Mouse (Mus musculus) embryonic facial prominence, embryonic 12.5 days (tissue): ENCODE measurements at regions not wholly inside any gene's neighbourhood (a gene's known extent, or its start where the extent isn't known, plus 50 kb on each side); places are given as distances from the start of the nearest gene placed in this dataset.

Source experiments
- ATAC-seq: fragments of 200-750 bp; cut with Nextera tagmentation; 2 replicates; pipeline ENCODE4 v1.8.0; 2017; ENCODE audit not compliant: insufficient number of reproducible peaks, insufficient read depth, low FRiP score, low TSS enrichment
- H3K27ac ChIP-seq: fragments of 300-500 bp; sonication (generic); 2 replicates; pipeline ENCODE4 v1.5.1; 2016; ENCODE audit warnings: mild to moderate bottlenecking
- H3K27me3 ChIP-seq: fragments of 300-500 bp; sonication (generic); 2 replicates; pipeline ENCODE4 v1.6.1; 2016; ENCODE audit warnings: mild to moderate bottlenecking, moderate library complexity
- H3K36me3 ChIP-seq: fragments of 300-500 bp; sonication (generic); 2 replicates; pipeline ENCODE4 v1.6.1; 2016; ENCODE audit warnings: mild to moderate bottlenecking
- H3K4me1 ChIP-seq: fragments of 300-500 bp; sonication (generic); 2 replicates; pipeline ENCODE4 v1.6.1; 2016
- H3K4me2 ChIP-seq: fragments of 300-500 bp; sonication (generic); replicated peaks from 2 replicates; pipeline ENCODE4 v1.6.1; 2016; ENCODE audit warnings: mild to moderate bottlenecking, moderate library complexity
- H3K4me3 ChIP-seq: fragments of 300-500 bp; sonication (generic); 2 replicates; pipeline ENCODE4 v1.5.1; 2016; ENCODE audit warnings: mild to moderate bottlenecking
- H3K9ac ChIP-seq: fragments of 300-500 bp; sonication (generic); 2 replicates; pipeline ENCODE4 v1.6.1; 2016; ENCODE audit warnings: mild to moderate bottlenecking, moderate library complexity
- H3K9me3 ChIP-seq: fragments of 300-500 bp; sonication (generic); 2 replicates; pipeline ENCODE4 v1.6.1; 2016; ENCODE audit warnings: mild to moderate bottlenecking, moderate library complexity
- WGBS: fragments of 180-500 bp; shearing (Covaris S2); methylation state at CpG from one replicate; pipeline ENCODE4 v1.1.7; 2016; 5-methylcytosine and 5-hydroxymethylcytosine counted together

DNA sequence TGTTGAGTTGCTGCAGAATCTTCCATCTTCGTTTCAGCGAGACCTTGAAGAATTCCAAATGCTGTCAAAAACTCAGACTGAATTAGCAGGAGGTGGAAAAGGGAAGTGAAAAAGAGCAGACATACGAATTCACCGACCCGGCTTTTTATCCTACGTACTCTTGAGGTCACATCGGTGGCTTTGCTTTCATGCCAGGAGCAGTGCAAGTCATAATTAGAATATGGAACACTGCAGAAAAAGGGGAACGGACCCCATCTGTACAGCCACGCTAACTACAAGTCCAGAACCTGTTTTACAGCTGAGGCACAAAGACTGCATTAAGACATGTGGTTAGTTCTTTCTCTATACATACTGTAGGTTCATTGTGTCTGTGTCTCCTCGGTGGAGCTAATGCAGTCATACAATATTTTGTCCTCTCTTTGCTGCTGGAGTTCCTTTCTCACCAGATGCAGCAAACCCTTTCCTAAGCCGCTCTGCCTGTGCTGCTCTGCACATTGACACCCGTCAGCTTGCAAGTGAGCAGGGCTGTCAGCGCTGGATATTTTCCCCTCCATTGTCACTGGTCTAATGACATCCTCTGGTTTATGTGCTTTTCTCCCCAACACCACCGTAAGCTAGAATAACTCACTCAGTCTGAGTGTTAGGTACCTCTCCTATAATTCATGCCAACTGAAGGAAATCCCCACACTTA is 276.9 kb upstream of the Meox2 start:
- Histone ChIP-seq H3K4me2 (no peak overlapping the region), H3K9me3 (no peaks in the 10 kb centered on the region), H3K27ac (no peak overlapping the region), H3K4me1 (no peaks in the 10 kb centered on the region; the same call in 1 of the 2 replicates), H3K27me3 (no peaks in the 10 kb centered on the region), H3K36me3 (no peaks in the 10 kb centered on the region), H3K9ac (no peak overlapping the region), H3K4me3 (no peak overlapping the region)
- ATAC-seq: no peak
- WGBS: 70% methylated on average over 14 of the region's 14 CpGs

GRCm38 (mm10) chr12:36842957-36843356 is 265.4 kb upstream of the Meox2 start:
- Histone ChIP-seq H3K36me3 (no peaks in the 10 kb centered on the region), H3K9ac (no peak overlapping the region), H3K9me3 (no peaks in the 10 kb centered on the region), H3K27ac (no peak overlapping the region), H3K4me2 (no peak overlapping the region), H3K27me3 (no peaks in the 10 kb centered on the region), H3K4me1 (no peaks in the 10 kb centered on the region), H3K4me3 (no peak overlapping the region)
- no peak for ATAC-seq
- 100% methylated on average over 1 of the region's 1 CpGs for WGBS

DNA sequence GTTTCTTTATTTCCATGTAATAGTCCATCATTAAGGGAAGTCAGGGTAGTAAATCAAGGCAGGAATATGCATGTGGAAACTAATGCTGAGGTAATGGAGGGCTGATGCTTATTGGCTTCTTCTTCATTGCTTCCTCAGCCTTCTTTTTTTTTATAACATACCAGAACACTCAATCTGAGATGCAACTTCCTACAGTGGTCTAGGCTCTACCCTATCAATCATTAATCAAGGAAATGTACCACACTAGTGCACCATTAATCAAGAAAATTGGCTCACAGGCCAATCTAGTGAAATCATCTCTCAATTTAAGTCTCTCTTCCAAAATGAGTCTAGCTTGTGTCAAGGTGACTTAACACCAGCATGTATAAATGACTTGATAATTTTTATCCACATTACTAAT is 263.2 kb upstream of the Meox2 start:
- no peaks in the 10 kb centered on the region for H3K27me3 ChIP-seq
- H3K4me1 ChIP-seq: no peaks in the 10 kb centered on the region
- no peak overlapping the region for H3K27ac ChIP-seq
- H3K4me3 ChIP-seq: no peak overlapping the region
- no peak for ATAC-seq
- H3K9me3 ChIP-seq: no peaks in the 10 kb centered on the region
- H3K9ac ChIP-seq: no peak overlapping the region
- H3K4me2 ChIP-seq: no peak overlapping the region
- no peaks in the 10 kb centered on the region for H3K36me3 ChIP-seq

DNA sequence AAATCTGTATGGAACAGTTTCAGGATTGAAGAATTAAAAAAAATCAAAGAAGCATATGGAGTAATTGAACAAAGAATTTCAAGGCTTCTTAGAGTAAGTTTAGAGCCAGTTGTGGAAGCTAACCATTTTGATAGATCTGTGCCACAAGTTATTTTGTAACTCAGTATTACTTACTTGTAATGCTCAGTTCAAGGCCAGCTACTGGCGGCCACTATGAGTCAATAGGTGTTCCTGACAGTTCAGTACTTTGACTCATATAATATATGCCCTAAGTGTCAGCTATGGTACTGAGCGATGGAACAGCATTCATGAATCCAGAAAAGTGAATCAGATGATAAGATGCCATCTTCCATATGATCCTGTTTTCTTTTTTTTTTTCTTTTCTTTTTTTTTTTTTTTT is 259.3 kb upstream of the Meox2 start:
- H3K4me2 ChIP-seq: no peak overlapping the region
- H3K9ac ChIP-seq: no peak overlapping the region
- no peaks in the 10 kb centered on the region for H3K9me3 ChIP-seq
- no peak overlapping the region for H3K4me3 ChIP-seq
- H3K27me3 ChIP-seq: no peaks in the 10 kb centered on the region
- no peaks in the 10 kb centered on the region for H3K36me3 ChIP-seq
- WGBS: 93% methylated on average over 2 of the region's 2 CpGs
- no peaks in the 10 kb centered on the region for H3K4me1 ChIP-seq
- H3K27ac ChIP-seq: no peak overlapping the region
- no peak for ATAC-seq

- WGBS: 59% methylated on average over 7 of the region's 7 CpGs
- no peaks in the 10 kb centered on the region for H3K36me3 ChIP-seq
- no peak overlapping the region for H3K4me3 ChIP-seq
- H3K9me3 ChIP-seq: no peaks in the 10 kb centered on the region
- 0 out of 2 replicates have a peak, but pooled peaks cover 9% of the 10 kb centered on the region for H3K4me1 ChIP-seq
- H3K27me3 ChIP-seq: no peaks in the 10 kb centered on the region
- H3K27ac ChIP-seq: 0 out of 2 replicates have a peak overlapping the region, but pooled peaks have one; percentile 11
- no peak overlapping the region for H3K4me2 ChIP-seq
- ATAC-seq: peak; percentile 52; the same call in 1 of the 2 replicates
- H3K9ac ChIP-seq: no peak overlapping the region
These were observed 245.2 kb upstream of the Meox2 start for GRCm38 (mm10) chr12:36863113-36863512.

DNA sequence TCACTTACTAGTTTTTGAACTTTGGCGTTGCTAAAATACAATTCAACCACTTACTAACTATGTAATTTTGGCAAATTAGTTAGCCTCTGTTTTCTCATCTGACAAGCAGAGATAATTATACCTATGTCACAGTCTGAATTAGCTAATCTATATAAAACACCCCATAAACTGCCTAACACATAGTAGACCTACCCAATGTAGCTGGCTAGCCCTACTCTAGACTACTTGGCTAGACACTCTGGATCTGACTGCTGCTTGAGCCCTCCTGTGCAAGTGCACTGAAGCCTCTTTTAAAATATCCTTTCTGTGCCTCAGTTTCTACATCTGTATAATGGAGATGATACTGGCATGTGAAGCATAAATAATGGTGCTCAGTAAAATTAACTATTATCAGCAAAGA is 227.6 kb upstream of the Meox2 start:
- Histone ChIP-seq H3K4me3 (no peak overlapping the region), H3K27ac (no peak overlapping the region), H3K27me3 (no peaks in the 10 kb centered on the region), H3K4me2 (no peak overlapping the region), H3K9ac (no peak overlapping the region), H3K4me1 (no peaks in the 10 kb centered on the region), H3K9me3 (no peaks in the 10 kb centered on the region), H3K36me3 (no peaks in the 10 kb centered on the region)
- no peak for ATAC-seq
- 83% methylated on average over 1 of the region's 1 CpGs for WGBS

GRCm38 (mm10) chr12:36913364-36913763 is 195.0 kb upstream of the Meox2 start:
- no peaks in the 10 kb centered on the region for H3K36me3 ChIP-seq
- H3K9me3 ChIP-seq: no peaks in the 10 kb centered on the region
- H3K4me3 ChIP-seq: no peak overlapping the region
- no peak for ATAC-seq
- no peak overlapping the region for H3K27ac ChIP-seq
- H3K4me2 ChIP-seq: no peak overlapping the region
- H3K4me1 ChIP-seq: no peaks in the 10 kb centered on the region
- no peaks in the 10 kb centered on the region for H3K27me3 ChIP-seq
- no peak overlapping the region for H3K9ac ChIP-seq

GRCm38 (mm10) chr12:36917576-36918106 is 190.7 kb upstream of the Meox2 start:
- no peaks in the 10 kb centered on the region for H3K36me3 ChIP-seq
- no peak overlapping the region for H3K4me2 ChIP-seq
- H3K9ac ChIP-seq: no peak overlapping the region
- no peaks in the 10 kb centered on the region for H3K4me1 ChIP-seq
- no peak overlapping the region for H3K4me3 ChIP-seq
- H3K27ac ChIP-seq: no peak overlapping the region
- 16% methylated on average over 1 of the region's 1 CpGs for WGBS
- ATAC-seq: no peak
- H3K9me3 ChIP-seq: no peaks in the 10 kb centered on the region
- H3K27me3 ChIP-seq: no peaks in the 10 kb centered on the region

DNA sequence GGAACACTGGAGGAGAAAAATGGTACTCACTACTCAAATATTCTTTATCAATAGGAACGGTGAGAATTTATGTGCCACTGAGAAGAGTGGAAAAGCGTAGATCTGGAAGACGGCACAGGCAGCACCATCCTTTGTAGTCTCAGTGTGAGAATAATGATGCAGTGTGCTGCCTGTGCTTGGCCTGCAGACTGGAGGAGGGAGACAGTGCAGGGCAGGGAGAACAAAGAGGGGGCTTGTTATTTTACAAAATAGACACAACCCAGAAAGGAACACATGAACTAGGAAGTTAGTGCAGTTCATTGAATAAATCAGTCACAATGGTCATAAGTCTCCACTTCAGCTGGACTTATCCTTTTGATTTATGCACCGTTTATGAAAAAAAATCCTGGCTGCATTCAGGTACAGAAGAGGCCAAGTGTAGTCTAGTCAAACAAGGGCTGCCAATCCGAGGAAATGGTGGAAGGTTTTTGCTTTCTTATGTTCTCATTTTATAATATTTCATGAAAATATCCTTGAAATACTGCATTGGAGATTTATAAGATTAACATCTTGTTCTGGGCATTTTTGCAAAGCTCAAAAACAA is 190.0 kb upstream of the Meox2 start:
- WGBS: 40% methylated on average over 5 of the region's 5 CpGs
- Histone ChIP-seq H3K27me3 (no peaks in the 10 kb centered on the region), H3K4me1 (no peaks in the 10 kb centered on the region), H3K9ac (no peak overlapping the region), H3K4me3 (no peak overlapping the region), H3K4me2 (no peak overlapping the region), H3K27ac (no peak overlapping the region), H3K36me3 (no peaks in the 10 kb centered on the region), H3K9me3 (no peaks in the 10 kb centered on the region)
- no peak for ATAC-seq

GRCm38 (mm10) chr12:36923558-36923957 is 184.8 kb upstream of the Meox2 start:
- no peaks in the 10 kb centered on the region for H3K4me1 ChIP-seq

GRCm38 (mm10) chr12:36926225-36926624 is 182.1 kb upstream of the Meox2 start:
- Histone ChIP-seq H3K27ac (no peak overlapping the region), H3K4me2 (no peak overlapping the region), H3K4me1 (no peaks in the 10 kb centered on the region), H3K27me3 (no peaks in the 10 kb centered on the region), H3K9me3 (no peaks in the 10 kb centered on the region), H3K9ac (no peak overlapping the region), H3K36me3 (no peaks in the 10 kb centered on the region), H3K4me3 (no peak overlapping the region)
- 57% methylated on average over 4 of the region's 4 CpGs for WGBS
- no peak for ATAC-seq

More at GRCm38 (mm10) chr12:36923558-36923957, 184.8 kb upstream of the Meox2 start:
- ATAC-seq: no peak
- 76% methylated on average over 2 of the region's 2 CpGs for WGBS
- no peak overlapping the region for H3K4me2 ChIP-seq
- no peak overlapping the region for H3K9ac ChIP-seq
- no peak overlapping the region for H3K27ac ChIP-seq
- no peak overlapping the region for H3K4me3 ChIP-seq
- no peaks in the 10 kb centered on the region for H3K9me3 ChIP-seq
- no peaks in the 10 kb centered on the region for H3K27me3 ChIP-seq
- no peaks in the 10 kb centered on the region for H3K36me3 ChIP-seq

DNA sequence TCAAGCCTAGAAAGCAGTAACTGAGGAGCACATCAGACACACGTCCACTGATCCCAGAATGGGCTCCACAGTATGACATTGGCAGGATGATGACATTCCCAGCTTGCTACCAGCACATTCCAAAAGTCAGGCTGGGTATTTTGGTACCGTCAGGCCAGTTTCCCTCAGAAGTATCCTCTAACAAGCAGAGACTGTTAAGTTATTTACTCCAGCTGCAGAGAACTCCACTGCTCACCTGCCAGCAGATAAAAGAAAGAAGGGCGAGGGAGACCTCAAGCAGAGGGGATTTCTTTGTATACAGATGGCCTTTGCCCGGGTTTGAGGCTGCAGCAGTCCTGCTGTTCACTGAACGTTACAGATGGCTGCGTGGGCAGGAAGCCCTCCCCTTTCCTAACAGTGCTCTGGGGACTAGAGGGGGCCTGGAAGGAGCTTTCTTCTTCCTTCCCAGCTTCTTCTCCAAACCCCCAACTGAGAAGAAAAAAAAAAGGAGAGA is 175.2 kb upstream of the Meox2 start:
- H3K36me3 ChIP-seq: no peaks in the 10 kb centered on the region
- 5% methylated on average over 6 of the region's 6 CpGs for WGBS
- H3K27ac ChIP-seq: peak overlapping the region; percentile 57; the same call in 1 of the 2 replicates
- H3K9ac ChIP-seq: no peak overlapping the region
- H3K4me2 ChIP-seq: 0 out of 2 replicates have a peak overlapping the region, but pooled peaks have one; percentile 15
- H3K9me3 ChIP-seq: no peaks in the 10 kb centered on the region
- no peak overlapping the region for H3K4me3 ChIP-seq
- ATAC-seq: no peak
- H3K4me1 ChIP-seq: peaks cover 6% of the 10 kb centered on the region; the same call in 1 of the 2 replicates
- H3K27me3 ChIP-seq: no peaks in the 10 kb centered on the region
